Mouse (Mus musculus) frontal cortex, adult (tissue): ENCODE data around the gene Rnase2a.
"Not testable (repeated sequence)": the region's sequence is repeated elsewhere in the genome, so short reads cannot be mapped to it uniquely, and the experiment has no call there.

Experiments used
- ATAC-seq: cut with Nextera tagmentation; 2 replicates; pipeline ENCODE4 v1.9.2; 2017; ENCODE audit warnings: mild to moderate bottlenecking, moderate library complexity, mixed read lengths; ENCODE audit not compliant: low TSS enrichment

Gene Rnase2a

GRCm38 (mm10) chr14:51256041-51256440 lies at the start of gene Rnase2a:
TSS of gene Rnase2a (minus strand) at chr14:51256112.
- ATAC-seq, result no peak

GRCm38 (mm10) chr14:51291505-51291904 lies 35.6 kb upstream of the Rnase2a start:
- ATAC-seq, result no peak

DNA sequence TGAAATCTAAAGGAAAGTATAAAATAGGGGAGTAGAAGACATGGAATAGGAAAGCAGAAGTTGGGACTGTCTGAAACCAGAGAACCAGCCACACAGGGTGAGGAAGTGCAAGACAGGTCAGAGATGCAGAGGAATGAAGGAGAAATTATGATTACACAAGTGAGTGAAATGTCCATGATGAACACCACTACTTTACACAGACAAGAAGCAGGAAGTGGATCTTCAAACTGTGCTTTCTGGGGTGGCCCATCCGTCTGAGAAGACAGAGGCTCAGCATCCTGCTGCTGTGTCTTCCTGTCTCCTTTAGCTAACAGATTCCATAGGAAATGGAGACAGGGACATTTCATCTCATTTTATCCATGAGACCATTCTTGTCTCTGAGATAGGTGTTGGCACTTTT lies 22.6 kb upstream of the Rnase2a start:
- ATAC-seq, result not testable (repeated sequence)

- ATAC-seq, result no peak
These were observed 12.8 kb upstream of the Rnase2a start for GRCm38 (mm10) chr14:51268677-51269076.

- peak; percentile 99 for ATAC-seq
These were observed 10.2 kb upstream of the Rnase2a start for GRCm38 (mm10) chr14:51266113-51266512.

DNA sequence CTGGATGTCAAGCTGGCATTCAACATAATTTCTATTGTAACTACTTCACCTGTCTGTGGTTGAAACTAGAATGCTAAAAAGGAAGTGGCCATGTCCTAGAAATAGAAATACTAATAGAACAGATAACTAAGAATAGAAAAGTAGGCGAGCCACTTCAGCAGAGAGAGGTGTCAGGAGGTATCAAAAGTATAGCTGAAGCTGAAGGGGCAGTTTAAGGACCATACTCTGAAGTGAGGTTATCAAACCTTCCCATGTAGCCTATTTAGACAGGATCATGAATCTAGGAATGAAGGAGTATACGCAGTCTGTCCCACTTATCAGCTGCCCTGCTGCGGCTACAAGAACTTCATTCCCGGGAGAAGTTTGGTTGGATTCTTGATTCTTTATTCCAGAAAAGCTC lies 9.8 kb upstream of the Rnase2a start:
- peak; percentile 65 for ATAC-seq

- no peak for ATAC-seq
These were observed 6.5 kb upstream of the Rnase2a start for GRCm38 (mm10) chr14:51262397-51262796.

DNA sequence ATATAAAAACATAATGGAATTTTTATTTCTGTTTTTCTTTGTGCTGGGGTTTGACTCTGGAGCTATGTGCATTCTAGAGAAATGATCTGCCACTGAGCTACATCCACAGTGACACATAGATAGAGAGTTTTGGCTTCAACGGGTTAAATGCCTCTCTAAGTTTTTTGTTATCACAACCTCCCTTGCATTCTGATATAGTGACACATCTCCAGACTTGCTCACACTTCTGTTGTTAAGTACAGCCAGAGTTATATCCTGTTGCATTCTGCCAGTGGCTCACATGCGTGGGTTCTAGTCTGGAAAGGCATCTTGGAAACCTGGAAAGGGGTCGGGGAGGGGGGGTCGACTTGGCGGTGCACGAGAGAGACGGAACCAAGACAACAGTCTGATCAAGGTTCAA lies 3.8 kb upstream of the Rnase2a start:
- no peak for ATAC-seq

DNA sequence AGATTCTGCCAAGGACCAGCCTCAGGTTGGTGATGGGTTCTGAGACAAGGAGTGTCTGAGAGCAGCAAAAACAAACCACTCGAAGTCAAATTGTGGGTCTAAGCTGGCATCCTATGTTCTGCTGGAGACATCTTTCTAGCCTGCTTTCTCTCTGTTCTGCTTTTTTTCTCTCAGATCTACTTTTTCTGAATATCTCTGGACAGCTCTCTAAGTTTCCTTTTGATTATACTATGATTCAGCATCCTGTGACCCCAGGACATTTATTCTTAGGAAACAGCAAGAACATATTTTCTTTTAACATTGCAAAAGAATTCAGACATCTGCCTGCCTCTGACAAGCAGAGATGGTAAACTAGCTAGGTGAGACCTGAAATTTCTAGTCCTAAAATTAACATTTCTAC lies 2.3 kb downstream of the Rnase2a start:
- ATAC-seq, result no peak

- ATAC-seq, result not testable (repeated sequence)
These were observed 3.7 kb downstream of the Rnase2a start for GRCm38 (mm10) chr14:51252206-51252605.

DNA sequence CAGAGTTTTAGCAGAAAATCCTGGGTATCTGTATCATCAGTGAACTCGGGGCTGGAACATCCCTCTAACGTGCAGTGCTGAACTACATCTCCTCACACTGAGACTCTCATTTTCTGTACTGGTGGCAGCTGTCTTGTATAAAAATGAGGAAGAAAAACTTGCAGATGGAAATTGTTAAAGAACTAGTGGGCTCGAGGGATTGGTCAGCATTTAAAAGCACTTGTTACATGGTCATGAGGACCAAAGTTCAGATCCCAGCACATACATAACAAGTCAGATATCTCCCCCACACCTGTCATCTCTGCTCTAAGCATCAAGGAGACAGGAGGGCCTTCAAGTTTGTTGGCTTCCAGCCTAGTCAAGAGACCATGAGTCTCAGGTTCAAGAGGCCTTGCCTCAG lies 5.6 kb downstream of the Rnase2a start:
- no peak for ATAC-seq

GRCm38 (mm10) chr14:51247736-51248135 lies 8.2 kb downstream of the Rnase2a start:
- no peak for ATAC-seq

GRCm38 (mm10) chr14:51240899-51241298 lies 15.0 kb downstream of the Rnase2a start:
- peak; percentile 95 for ATAC-seq

DNA sequence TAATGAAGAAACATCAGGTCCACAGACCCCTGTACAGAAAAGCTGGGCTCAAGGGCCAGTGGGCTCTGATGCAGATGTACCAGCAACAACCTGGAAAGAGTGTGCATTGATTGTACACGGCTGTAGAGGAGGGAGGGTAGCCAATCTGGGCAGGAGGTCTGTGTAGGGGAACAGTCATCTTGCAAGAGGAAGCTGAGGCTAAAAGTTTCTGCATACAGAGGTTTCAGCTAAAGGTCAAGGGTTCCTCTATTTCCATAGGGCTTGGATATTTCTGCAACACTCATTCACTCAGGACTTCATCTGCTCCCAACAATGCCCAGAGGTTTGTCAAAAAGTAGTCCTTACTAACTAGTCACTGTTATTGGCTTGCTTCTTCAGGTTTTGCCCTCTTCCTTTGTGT lies 18.4 kb downstream of the Rnase2a start:
- ATAC-seq, result not testable (repeated sequence)

DNA sequence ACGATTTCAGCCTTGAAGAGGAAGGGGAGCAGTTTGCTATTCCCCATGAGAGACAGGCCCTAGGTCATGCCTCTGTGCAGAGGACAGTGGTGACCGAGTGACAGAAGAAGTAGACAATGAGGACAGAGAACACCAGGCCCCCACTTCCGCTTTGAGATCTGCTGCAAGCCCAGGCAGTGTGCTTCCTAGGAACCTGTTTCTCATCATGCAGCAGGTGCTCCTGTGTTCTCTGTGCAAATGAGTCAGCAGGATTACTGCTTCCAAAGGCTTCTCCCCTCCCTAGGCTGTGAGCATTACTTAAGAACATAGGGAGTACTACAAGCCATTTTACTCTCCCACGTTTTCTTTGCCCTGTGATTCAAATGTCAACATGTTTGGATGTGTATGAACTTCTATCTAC lies 26.3 kb downstream of the Rnase2a start:
- not testable (repeated sequence) for ATAC-seq

DNA sequence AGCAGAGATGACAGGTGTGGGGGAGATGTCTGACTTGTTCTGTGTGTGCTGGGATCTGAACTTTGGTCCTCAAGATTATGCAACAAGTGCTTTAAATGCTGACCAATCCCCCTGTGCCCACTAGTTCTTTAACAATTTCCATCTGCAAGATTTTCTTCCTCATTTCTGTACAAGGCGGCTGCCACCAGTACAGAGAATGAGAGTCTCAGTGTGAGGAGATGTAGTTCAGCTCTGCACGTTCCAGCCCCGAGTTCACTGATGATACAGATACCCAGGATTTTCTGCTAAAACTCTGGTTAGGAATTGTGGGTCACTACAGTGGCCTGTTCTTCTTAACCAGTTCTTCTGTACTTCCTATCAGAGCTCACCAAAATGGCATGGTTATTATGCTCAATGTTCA lies 35.8 kb downstream of the Rnase2a start:
- ATAC-seq, result not testable (repeated sequence)
